Mouse (Mus musculus) myocyte (in vitro differentiated cells): ENCODE measurements around the gene Olfr419.

ENCODE experiments used
- CEBPB ChIP-seq: IDR thresholded peaks from 2 replicates; pipeline ENCODE4 v1.6.1; 2011; ENCODE audit warnings: mild to moderate bottlenecking, moderate library complexity; ENCODE audit not compliant: poor library complexity, insufficient read depth, severe bottlenecking
- E2F4 ChIP-seq: IDR thresholded peaks from one replicate; pipeline ENCODE4 v1.6.1; 2011; ENCODE audit warnings: mild to moderate bottlenecking, control low read depth, moderate library complexity; ENCODE audit not compliant: insufficient read depth
- MAX ChIP-seq: IDR thresholded peaks from one replicate; pipeline ENCODE4 v1.6.1; 2011; ENCODE audit warnings: low read depth, mild to moderate bottlenecking, control low read depth
- MYOD1 ChIP-seq, 3 experiments: IDR thresholded peaks; one replicate each; pipeline ENCODE4 v1.6.1; 2011; ENCODE audit warnings: control low read depth in 2 of 3, low read depth in 2 of 3, mild to moderate bottlenecking in 2 of 3, moderate library complexity in 1 of 3; ENCODE audit not compliant: insufficient read length in 2 of 3, control insufficient read depth in 1 of 3
- MYOG ChIP-seq, 3 experiments: IDR thresholded peaks; one replicate each; pipeline ENCODE4 v1.6.1; 2011; ENCODE audit warnings: control low read depth in 2 of 3, low read depth in 2 of 3, mild to moderate bottlenecking in 2 of 3; ENCODE audit not compliant: insufficient read length in 2 of 3, control insufficient read depth in 1 of 3, insufficient read depth in 1 of 3
- POLR2A ChIP-seq: IDR thresholded peaks from one replicate; pipeline ENCODE4 v1.6.1; 2011; ENCODE audit warnings: low read depth, mild to moderate bottlenecking, control low read depth, moderate library complexity; ENCODE audit not compliant: insufficient read length
- POLR2AphosphoS2 ChIP-seq: IDR thresholded peaks from one replicate; pipeline ENCODE4 v1.6.1; 2011; ENCODE audit warnings: low read depth, control low read depth; ENCODE audit not compliant: insufficient read length
- REST ChIP-seq: IDR thresholded peaks from one replicate; pipeline ENCODE4 v1.6.1; 2011; ENCODE audit warnings: mild to moderate bottlenecking, control low read depth, moderate library complexity; ENCODE audit not compliant: insufficient read depth, insufficient read length
- SRF ChIP-seq: IDR thresholded peaks from one replicate; pipeline ENCODE4 v1.6.1; 2011; ENCODE audit warnings: low read depth; ENCODE audit not compliant: control insufficient read depth, insufficient read length
- TCF12 ChIP-seq: IDR thresholded peaks from one replicate; pipeline ENCODE4 v1.6.1; 2011; ENCODE audit warnings: mild to moderate bottlenecking, control low read depth; ENCODE audit not compliant: poor library complexity, insufficient read depth, severe bottlenecking
- TCF3 ChIP-seq: IDR thresholded peaks from one replicate; pipeline ENCODE4 v1.6.1; 2011; ENCODE audit warnings: low read depth, control low read depth; ENCODE audit not compliant: insufficient read length
- USF1 ChIP-seq: IDR thresholded peaks from one replicate; pipeline ENCODE4 v1.6.1; 2011; ENCODE audit warnings: low read depth, mild to moderate bottlenecking, control low read depth, moderate library complexity

- no peak for TF ChIP-seq MAX
- TF ChIP-seq POLR2A, result no peak
- TF ChIP-seq MYOG (IDR thresholded peaks at IDR 0.05; ENCODE audit: control insufficient read depth in 1 of 3, insufficient read depth in 1 of 3, insufficient read length in 2 of 3, low read depth in 2 of 3), result no peak
- TF ChIP-seq CEBPB, result no peak
- no peak for TF ChIP-seq TCF12
- TF ChIP-seq USF1, result no peak
- no peak for TF ChIP-seq MYOD1 (IDR thresholded peaks at IDR 0.05; ENCODE audit: control insufficient read depth in 1 of 3, insufficient read length in 2 of 3, low read depth in 2 of 3)
- no peak for TF ChIP-seq E2F4
- no peak for TF ChIP-seq SRF
- TF ChIP-seq POLR2AphosphoS2, result no peak
- TF ChIP-seq TCF3, result no peak
- TF ChIP-seq REST, result no peak
Measured at GRCm38 (mm10) chr1:174267816-174268215, 16.0 kb upstream of the Olfr419 start.
